Mouse (Mus musculus) small intestine, adult 2 months (tissue): ENCODE data around the gene Mad1l1.

ENCODE experiments used
- CTCF ChIP-seq: fragments of 200-500 bp; IDR thresholded peaks from 2 replicates; pipeline ENCODE4 v1.5.1; 2012; ENCODE audit warnings: low read depth, mild to moderate bottlenecking, control low read depth, inconsistent platforms, low read length, moderate library complexity, mixed read lengths; ENCODE audit not compliant: insufficient replicate concordance, insufficient read length; ENCODE audit errors: extremely low read depth
- POLR2A ChIP-seq: fragments of 200-500 bp; IDR thresholded peaks from 2 replicates; pipeline ENCODE4 v1.6.1; 2012; ENCODE audit warnings: low read depth, mild to moderate bottlenecking, control low read depth, inconsistent platforms, low read length, moderate library complexity

GRCm38 (mm10) chr5:140163947-140164346 is 157.4 kb downstream of the Mad1l1 start:
- TF ChIP-seq CTCF = no peak
- no peak for TF ChIP-seq POLR2A
